Mouse (Mus musculus) bone marrow, adult 2 months (tissue): ENCODE measurements around the gene Mtrf1l.

Source experiments
- CTCF ChIP-seq: fragments of 200-500 bp; IDR thresholded peaks from 2 replicates; pipeline ENCODE4 v1.5.1; 2011; ENCODE audit warnings: low read length, control low read depth; ENCODE audit not compliant: control insufficient read depth, insufficient read depth
- POLR2A ChIP-seq: fragments of 200-500 bp; IDR thresholded peaks from 2 replicates; pipeline ENCODE4 v1.6.1; 2011; ENCODE audit warnings: low read depth, mild to moderate bottlenecking, control low read depth, low read length, borderline replicate concordance; ENCODE audit not compliant: control insufficient read depth

- TF ChIP-seq CTCF (no peak), POLR2A (no peak)
These were observed 1.1 kb upstream of the Mtrf1l start for GRCm38 (mm10) chr10:5824779-5825178.
